Mouse (Mus musculus) embryonic facial prominence, embryonic 11.5 days (tissue): ENCODE data around the gene Urgcp. TPM values are rescaled to one million over a fixed set of nuclear protein-coding genes. Genes with fewer than 3 reads are reported as not detected.

ENCODE experiments used
- ATAC-seq: fragments of 200-750 bp; cut with Nextera tagmentation; replicated peaks from 2 replicates; pipeline ENCODE4 v1.8.0; 2017; ENCODE audit warnings: low read depth; ENCODE audit not compliant: insufficient number of reproducible peaks, low FRiP score, low TSS enrichment
- DNase-seq: peaks from one replicate; pipeline ENCODE4 v3.0.0-alpha.2; 2015; ENCODE audit warnings: low spot score
- H3K27ac ChIP-seq: fragments of 300-500 bp; sonication (generic); replicated peaks from 2 replicates; pipeline ENCODE4 v1.5.1; 2014; ENCODE audit warnings: mild to moderate bottlenecking, low read depth, low read length, control low read depth
- H3K27me3 ChIP-seq: fragments of 300-500 bp; sonication (generic); 2 replicates; pipeline ENCODE4 v1.6.1; 2014; ENCODE audit warnings: mild to moderate bottlenecking, low read length, moderate library complexity, mixed read lengths; ENCODE audit not compliant: control insufficient read depth, insufficient read depth
- H3K36me3 ChIP-seq: fragments of 300-500 bp; sonication (generic); replicated peaks from 2 replicates; pipeline ENCODE4 v1.6.1; 2014; ENCODE audit warnings: low read depth, mild to moderate bottlenecking, low read length, moderate library complexity, mixed read lengths; ENCODE audit not compliant: control insufficient read depth, insufficient read depth
- H3K4me1 ChIP-seq: fragments of 300-500 bp; sonication (generic); 2 replicates; pipeline ENCODE4 v1.6.1; 2014; ENCODE audit warnings: low read length, mixed read lengths; ENCODE audit not compliant: control insufficient read depth, insufficient read depth
- H3K4me2 ChIP-seq: fragments of 300-500 bp; sonication (generic); 2 replicates; pipeline ENCODE4 v1.6.1; 2014; ENCODE audit warnings: low read depth, mild to moderate bottlenecking, control low read depth, low read length, moderate library complexity
- H3K4me3 ChIP-seq: fragments of 300-500 bp; sonication (generic); 2 replicates; pipeline ENCODE4 v1.5.1; 2014; ENCODE audit warnings: low read depth, low read length, control low read depth
- H3K9ac ChIP-seq: fragments of 300-500 bp; sonication (generic); replicated peaks from 2 replicates; pipeline ENCODE4 v1.6.1; 2014; ENCODE audit warnings: mild to moderate bottlenecking, control low read depth, low read length
- H3K9me3 ChIP-seq: fragments of 300-500 bp; sonication (generic); replicated peaks from 2 replicates; pipeline ENCODE4 v1.6.1; 2016; ENCODE audit warnings: mild to moderate bottlenecking, low read length, inconsistent platforms, mixed read lengths; ENCODE audit not compliant: control insufficient read depth
- WGBS: fragments of 180-500 bp; shearing (Covaris S2); extraction: QIAGEN DNeasy Blood & Tissue Kit; methylation state at CpG from one replicate; pipeline ENCODE4 v1.1.7; 2014; 5-methylcytosine and 5-hydroxymethylcytosine counted together
- polyA plus RNA-seq: library from polyadenylated mRNA; unstranded; fragments of >200 nt; fragmentation: Nextera tagmentation; extraction: Ambion mirVana; gene quantifications from 2 replicates; pipeline ENCODE4 v1.2.1, GENCODE M21; 2014

Gene Urgcp
- polyA plus RNA-seq, 1 experiment from 2014 or later, result 9.4 TPM

DNA sequence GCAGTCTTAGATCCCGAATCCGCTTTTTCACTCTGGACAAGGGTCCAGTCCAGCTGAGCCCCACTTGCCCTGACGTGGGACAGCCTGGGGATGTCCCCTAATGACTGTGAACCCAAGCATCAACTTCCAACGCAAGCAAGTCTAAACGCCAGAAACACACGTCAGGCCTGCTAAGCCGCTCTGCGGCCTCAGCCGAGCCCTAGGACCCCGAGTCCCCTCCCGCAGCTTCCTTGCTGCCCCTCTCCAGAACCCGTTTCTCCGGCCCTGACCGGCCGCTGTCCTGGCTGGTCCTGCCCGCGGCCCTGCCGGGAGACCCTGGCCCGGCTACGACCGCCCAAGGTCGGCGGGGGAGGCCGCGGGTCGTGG is 21.6 kb downstream of the Urgcp start:
- Histone ChIP-seq H3K4me3 (peak overlapping the region; percentile 86), H3K4me1 (no peaks in the 10 kb centered on the region), H3K27me3 (no peaks in the 10 kb centered on the region), H3K9ac (peak overlapping the region; percentile 92), H3K4me2 (peak overlapping the region; percentile 95), H3K36me3 (no peaks in the 10 kb centered on the region), H3K27ac (0 out of 2 replicates have a peak overlapping the region, but pooled peaks have one; percentile 59), H3K9me3 (no peaks in the 10 kb centered on the region)
- WGBS, result 3% methylated on average over 26 of the region's 26 CpGs
- ATAC-seq, result peak; percentile 70
- peak; percentile 36 for DNase-seq

DNA sequence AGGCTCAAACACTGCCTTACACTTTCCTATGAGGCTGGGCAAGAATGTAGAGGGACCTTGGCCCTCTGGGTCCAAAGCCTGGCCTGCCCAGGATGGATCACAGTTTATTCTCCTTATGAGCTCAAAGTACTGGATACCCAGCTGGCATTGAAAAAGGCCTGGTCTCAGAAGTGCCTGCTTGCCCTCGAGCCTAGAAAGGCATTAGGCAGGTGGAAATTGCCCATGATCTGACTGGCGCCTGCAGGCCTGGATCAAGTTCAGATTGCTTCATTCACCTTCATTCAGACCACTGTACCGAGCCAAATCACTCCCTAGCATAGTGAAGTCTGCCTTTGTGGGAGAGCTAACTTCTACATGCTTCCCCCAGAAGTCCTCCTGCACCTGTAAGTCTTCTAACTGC is 22.3 kb downstream of the Urgcp start:
- Histone ChIP-seq H3K4me1 (no peaks in the 10 kb centered on the region), H3K4me3 (no peak overlapping the region), H3K4me2 (no peak overlapping the region), H3K9ac (no peak overlapping the region), H3K36me3 (no peaks in the 10 kb centered on the region), H3K27ac (no peak overlapping the region), H3K27me3 (no peaks in the 10 kb centered on the region), H3K9me3 (no peaks in the 10 kb centered on the region)
- ATAC-seq, result no peak
- no peak for DNase-seq
- WGBS, result 82% methylated on average over 3 of the region's 3 CpGs

GRCm38 (mm10) chr11:5738888-5739632 is 23.1 kb downstream of the Urgcp start:
- DNase-seq, result no peak
- Histone ChIP-seq H3K9me3 (no peaks in the 10 kb centered on the region), H3K4me2 (no peak overlapping the region), H3K4me1 (no peaks in the 10 kb centered on the region), H3K27ac (no peak overlapping the region), H3K36me3 (no peaks in the 10 kb centered on the region), H3K9ac (no peak overlapping the region), H3K27me3 (no peaks in the 10 kb centered on the region), H3K4me3 (no peak overlapping the region)
- no peak for ATAC-seq
- 78% methylated on average over 5 of the region's 5 CpGs for WGBS

GRCm38 (mm10) chr11:5737137-5737536 is 25.0 kb downstream of the Urgcp start:
- WGBS, result 86% methylated on average over 5 of the region's 5 CpGs
- H3K9me3 ChIP-seq, result no peaks in the 10 kb centered on the region

GRCm38 (mm10) chr11:5734323-5734722 is 27.9 kb downstream of the Urgcp start:
- Histone ChIP-seq H3K9me3 (no peaks in the 10 kb centered on the region), H3K36me3 (no peaks in the 10 kb centered on the region), H3K4me1 (no peaks in the 10 kb centered on the region), H3K9ac (no peak overlapping the region), H3K27me3 (no peaks in the 10 kb centered on the region), H3K4me2 (no peak overlapping the region), H3K4me3 (no peak overlapping the region), H3K27ac (no peak overlapping the region)
- DNase-seq, result no peak
- no peak for ATAC-seq
- WGBS, result 93% methylated on average over 4 of the region's 4 CpGs

More at GRCm38 (mm10) chr11:5737137-5737536, 25.0 kb downstream of the Urgcp start:
- Histone ChIP-seq H3K27me3 (no peaks in the 10 kb centered on the region), H3K9ac (no peak overlapping the region), H3K4me1 (no peaks in the 10 kb centered on the region), H3K27ac (no peak overlapping the region), H3K4me3 (no peak overlapping the region), H3K4me2 (no peak overlapping the region), H3K36me3 (no peaks in the 10 kb centered on the region)
- DNase-seq, result no peak
- no peak for ATAC-seq

DNA sequence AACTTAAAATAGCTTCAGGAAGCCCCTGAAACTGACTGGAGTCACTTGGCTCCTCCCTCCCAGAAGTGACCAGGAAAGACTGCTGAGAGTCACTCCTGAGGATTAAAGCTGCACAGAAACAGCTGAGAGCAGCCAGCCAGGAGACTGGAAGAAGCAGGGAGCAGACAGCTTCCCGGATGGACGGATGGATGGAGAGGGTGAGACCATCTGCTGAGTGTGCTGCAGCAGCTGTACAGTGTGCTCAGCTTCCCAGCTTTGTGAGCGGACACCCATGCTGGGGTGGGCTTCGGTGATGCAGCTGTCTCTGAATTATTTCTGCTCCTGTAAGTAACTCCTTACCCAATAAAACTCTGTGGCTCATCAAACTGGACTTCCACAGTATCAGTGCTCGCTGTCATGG is 29.8 kb downstream of the Urgcp start:
- H3K9me3 ChIP-seq, result no peaks in the 10 kb centered on the region
- H3K4me3 ChIP-seq, result no peak overlapping the region
- H3K4me1 ChIP-seq, result no peaks in the 10 kb centered on the region
- H3K27ac ChIP-seq, result no peak overlapping the region
- WGBS, result 73% methylated on average over 5 of the region's 5 CpGs
- H3K9ac ChIP-seq, result peak overlapping the region; percentile 22
- no peak overlapping the region for H3K4me2 ChIP-seq
- no peaks in the 10 kb centered on the region for H3K36me3 ChIP-seq
- no peak for DNase-seq
- ATAC-seq, result no peak
- no peaks in the 10 kb centered on the region for H3K27me3 ChIP-seq

- Histone ChIP-seq H3K9ac (no peak overlapping the region), H3K27me3 (no peaks in the 10 kb centered on the region), H3K36me3 (no peaks in the 10 kb centered on the region), H3K9me3 (no peaks in the 10 kb centered on the region), H3K4me3 (no peak overlapping the region), H3K4me1 (no peaks in the 10 kb centered on the region), H3K27ac (no peak overlapping the region), H3K4me2 (no peak overlapping the region)
- ATAC-seq (no peak), DNase-seq (no peak)
- WGBS, result 88% methylated on average over 9 of the region's 9 CpGs
Observed at GRCm38 (mm10) chr11:5729582-5729981, 32.6 kb downstream of the Urgcp start.

DNA sequence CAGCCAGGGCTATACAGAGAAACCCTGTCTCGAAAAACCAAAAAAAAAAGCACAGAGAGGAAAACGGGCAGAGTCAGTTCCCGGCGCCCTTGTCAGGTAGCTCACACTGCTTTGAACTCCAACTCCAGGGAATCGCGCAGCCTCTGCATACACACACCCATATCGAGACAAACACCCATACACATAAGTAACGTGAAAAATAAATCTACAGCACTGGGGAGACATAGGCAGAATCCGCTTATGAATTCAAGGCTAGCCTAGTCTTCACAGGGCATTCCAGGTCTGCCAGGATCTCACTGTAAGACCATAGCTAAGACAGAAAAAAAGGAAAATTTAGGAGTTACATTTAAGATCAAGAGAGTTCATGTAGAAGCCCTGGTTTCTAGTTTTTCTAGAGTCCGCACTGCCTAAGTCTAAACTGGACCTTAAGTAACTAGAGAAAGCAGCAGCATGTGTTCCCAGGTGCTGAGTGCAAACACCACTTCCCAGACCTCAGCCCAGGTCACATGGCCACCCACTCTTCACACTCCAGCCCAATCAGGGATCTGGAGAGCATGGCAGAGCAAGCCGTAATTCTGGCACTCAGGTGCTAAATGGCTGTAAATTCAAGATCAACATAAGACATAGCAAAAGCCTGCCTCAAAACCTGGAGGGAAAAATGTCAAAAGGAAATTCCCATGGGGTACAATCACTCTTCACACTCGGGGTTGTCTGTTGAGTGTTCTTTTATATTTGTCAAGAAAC is 43.4 kb downstream of the Urgcp start:
- Histone ChIP-seq H3K36me3 (peaks cover 4% of the 10 kb centered on the region; the same call in 1 of the 2 replicates), H3K4me1 (no peaks in the 10 kb centered on the region), H3K9me3 (no peaks in the 10 kb centered on the region), H3K4me2 (no peak overlapping the region), H3K9ac (no peak overlapping the region), H3K4me3 (no peak overlapping the region), H3K27me3 (no peaks in the 10 kb centered on the region), H3K27ac (no peak overlapping the region)
- WGBS, result 92% methylated on average over 12 of the region's 12 CpGs
- DNase-seq, result no peak
- ATAC-seq, result no peak
